Mouse (Mus musculus): ENCODE results near the gene 1700020L24Rik. TPM values are rescaled to one million over a fixed set of nuclear protein-coding genes. Genes with fewer than 3 reads are reported as not detected.
A peak's percentile ranks its signal among the peaks of the same experiment; 100 is the strongest.

1700020L24Rik gene
- polyA plus RNA-seq, 1 experiment = 0.60 TPM

- peak; percentile 46 to 88 for DNase-seq (ENCODE audit: extremely low spot score in 1 of 2, low spot score in 1 of 2)
Measured at GRCm38 (mm10) chr11:83440081-83441064, 2.9 kb downstream of the 1700020L24Rik start.

DNA sequence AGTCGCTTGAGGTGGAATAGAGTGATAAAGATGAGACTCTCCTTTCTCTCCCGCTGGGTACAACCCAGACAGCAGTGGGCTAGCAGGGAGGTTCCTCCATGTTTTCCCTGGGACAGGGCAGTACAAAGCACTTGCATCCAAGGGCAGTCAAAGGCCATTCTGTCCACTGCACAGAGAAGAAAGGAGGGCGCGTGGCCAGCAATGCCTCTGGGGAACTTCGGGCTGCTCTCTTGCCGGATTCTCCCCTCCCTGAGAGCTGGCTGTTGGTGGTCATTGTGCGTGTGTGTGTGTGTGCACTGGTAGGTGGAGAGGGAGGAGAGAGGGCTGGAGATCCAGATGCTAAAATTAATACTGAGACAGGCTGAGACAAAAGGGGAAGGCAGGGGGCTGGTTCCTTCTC is 3.8 kb downstream of the 1700020L24Rik start:
- no peak for DNase-seq (ENCODE audit: extremely low spot score in 1 of 2, low spot score in 1 of 2)

- peak in 1 of 2 experiments; percentile 90 for DNase-seq (ENCODE audit: extremely low spot score in 1 of 2, low spot score in 1 of 2)
Measured at GRCm38 (mm10) chr11:83442596-83443267, 5.3 kb downstream of the 1700020L24Rik start.

GRCm38 (mm10) chr11:83443824-83444223 is 6.3 kb downstream of the 1700020L24Rik start:
- DNase-seq (ENCODE audit: extremely low spot score in 1 of 2, low spot score in 1 of 2) = no peak

GRCm38 (mm10) chr11:83445001-83445400 is 7.5 kb downstream of the 1700020L24Rik start:
- DNase-seq (ENCODE audit: extremely low spot score in 1 of 2, low spot score in 1 of 2) = no peak

DNA sequence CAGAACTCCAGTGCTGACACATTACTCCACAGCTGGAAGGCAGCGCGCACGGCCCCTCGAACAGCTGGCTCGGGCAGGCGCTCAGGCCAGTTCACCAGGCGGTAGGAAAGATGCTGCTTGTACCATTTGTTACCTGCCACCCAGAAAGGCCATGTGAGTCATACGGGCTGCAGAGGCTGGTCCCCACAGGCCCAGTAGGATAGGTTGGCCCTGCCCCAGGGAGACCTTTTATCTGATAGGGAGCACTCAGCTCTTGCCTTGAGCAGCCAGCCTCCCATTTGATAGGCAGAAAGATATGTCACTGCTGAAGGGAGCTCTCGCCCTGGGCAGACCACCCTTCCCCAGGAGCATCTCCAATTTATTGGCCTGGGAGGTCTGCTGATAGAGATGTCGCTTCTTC is 10.1 kb downstream of the 1700020L24Rik start:
- DNase-seq (ENCODE audit: extremely low spot score in 1 of 2, low spot score in 1 of 2) = no peak

DNA sequence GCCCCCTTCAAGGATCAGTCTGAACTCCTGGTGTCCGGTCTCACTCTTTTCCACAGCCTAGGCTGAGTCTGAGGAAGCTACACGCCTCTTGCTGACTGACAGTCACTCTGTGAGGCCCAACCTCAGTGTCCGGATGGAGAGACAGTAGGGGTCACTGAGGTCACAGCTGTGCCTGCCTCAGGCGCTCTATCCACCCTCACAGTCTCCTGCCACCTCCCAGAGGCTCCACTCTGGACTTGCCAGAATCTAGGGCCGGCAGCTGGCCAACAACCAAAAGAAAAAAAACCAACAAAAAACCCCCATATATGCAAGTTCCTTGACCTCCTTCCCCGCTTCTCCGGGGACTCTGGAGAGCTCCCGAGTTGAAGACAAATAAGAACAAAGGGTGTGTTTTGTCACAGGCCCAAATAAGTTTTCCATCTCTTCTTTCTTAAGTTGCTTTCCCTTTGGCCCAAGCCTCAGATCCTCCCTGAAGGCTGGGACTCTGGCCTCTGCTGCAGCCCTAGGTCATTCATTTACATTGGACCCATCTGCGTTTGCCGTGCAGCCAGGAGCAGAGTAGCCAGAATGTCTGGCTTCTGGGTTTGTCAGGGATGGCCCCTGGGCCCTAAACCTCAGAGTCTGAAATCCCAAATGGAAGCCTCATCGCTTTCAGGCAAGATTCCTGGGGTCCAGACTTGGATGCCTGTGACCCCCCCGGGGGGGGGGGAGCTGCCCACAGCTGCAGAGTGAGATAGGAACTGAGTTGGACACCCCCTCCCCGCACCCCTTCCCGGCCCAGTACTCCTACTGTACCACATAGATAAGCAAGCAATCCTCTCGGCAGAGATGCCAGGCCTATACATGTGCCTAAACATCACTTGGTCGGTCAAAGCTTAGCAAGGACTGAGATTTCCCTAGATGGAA is 10.8 kb downstream of the 1700020L24Rik start:
- no peak for DNase-seq (ENCODE audit: extremely low spot score in 1 of 2, low spot score in 1 of 2)

DNA sequence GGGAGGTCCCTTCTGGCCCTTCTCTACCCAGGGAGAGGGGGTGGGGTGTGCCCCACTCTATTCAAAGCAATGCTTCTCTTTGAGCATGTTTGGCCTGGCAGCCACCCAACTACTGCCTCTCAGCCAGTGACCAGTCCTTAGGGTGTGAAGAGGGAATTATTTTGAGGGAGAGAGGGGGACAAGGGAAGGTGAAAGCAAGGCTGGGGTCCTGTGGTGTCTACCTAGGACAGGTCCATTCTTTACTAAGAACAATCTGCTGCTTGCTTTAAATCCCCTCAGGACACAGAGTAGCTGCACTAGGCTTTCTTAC is 11.4 kb downstream of the 1700020L24Rik start:
- DNase-seq (ENCODE audit: extremely low spot score in 1 of 2, low spot score in 1 of 2) = no peak

DNA sequence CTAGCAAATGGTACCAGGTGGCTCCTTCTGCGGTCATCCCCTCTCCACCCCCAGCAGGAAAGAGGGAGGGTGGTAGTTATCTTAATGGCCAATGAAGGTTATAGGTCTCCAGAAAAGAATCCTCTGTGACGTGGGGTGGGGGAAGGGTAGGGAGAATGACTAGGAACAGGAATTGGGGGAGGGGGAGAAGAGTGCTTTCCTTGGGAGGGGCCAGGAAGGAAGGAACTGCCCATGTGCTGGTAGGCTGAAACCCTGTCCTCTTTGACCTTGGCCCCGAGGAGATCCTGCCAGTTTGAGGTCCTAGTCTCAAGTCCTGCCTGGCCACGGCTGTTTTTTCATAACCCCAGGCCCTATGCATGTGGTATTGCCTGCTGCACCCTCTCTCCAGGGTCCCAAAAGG is 11.8 kb downstream of the 1700020L24Rik start:
- DNase-seq (ENCODE audit: extremely low spot score in 1 of 2, low spot score in 1 of 2) = no peak

- no peak for DNase-seq (ENCODE audit: extremely low spot score in 1 of 2, low spot score in 1 of 2)
Measured at GRCm38 (mm10) chr11:83450550-83450949, 13.1 kb downstream of the 1700020L24Rik start.

DNA sequence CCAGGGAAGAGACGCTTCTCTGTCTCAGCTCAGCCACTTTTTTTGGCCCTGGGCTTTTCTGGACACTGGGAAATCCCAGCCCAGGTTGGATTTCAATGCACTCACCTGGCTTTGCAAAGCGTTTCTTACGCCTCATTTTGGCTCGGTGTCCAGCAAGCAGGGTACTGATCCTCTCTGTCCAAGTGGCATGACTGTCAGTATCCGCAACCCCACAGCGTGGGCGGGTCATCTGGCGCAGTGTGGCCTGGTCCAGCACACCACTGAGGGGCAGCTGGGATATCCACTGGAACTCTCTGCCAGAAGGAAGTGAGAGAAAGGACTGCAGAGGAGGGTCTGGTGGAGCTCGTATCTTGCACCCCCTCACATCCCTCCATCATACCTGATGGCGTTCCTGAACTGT is 13.8 kb downstream of the 1700020L24Rik start:
- no peak for DNase-seq (ENCODE audit: extremely low spot score in 1 of 2, low spot score in 1 of 2)

- no peak for DNase-seq (ENCODE audit: extremely low spot score in 1 of 2, low spot score in 1 of 2)
Measured at GRCm38 (mm10) chr11:83454548-83454947, 17.1 kb downstream of the 1700020L24Rik start.

GRCm38 (mm10) chr11:83455608-83456007 is 18.1 kb downstream of the 1700020L24Rik start:
- no peak for DNase-seq (ENCODE audit: extremely low spot score in 1 of 2, low spot score in 1 of 2)

DNA sequence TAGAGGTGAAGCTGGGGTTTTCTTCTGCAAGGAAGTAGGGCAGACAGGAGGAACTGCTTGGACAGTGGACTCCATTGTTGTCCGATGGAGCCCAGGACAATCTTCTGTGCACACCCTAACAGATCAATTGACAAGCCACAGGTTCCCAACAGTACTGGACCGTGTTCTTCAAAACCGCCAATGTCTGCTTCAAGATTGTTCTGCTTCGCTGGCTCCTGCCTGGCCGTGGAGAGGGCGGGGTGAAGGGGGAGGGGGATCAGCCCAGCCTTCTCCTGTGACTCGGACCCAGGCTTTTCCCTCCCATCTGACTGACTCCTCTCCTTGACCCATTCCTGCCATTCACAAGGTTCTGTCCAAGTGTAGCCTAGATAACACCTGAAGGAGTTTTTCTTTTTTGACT is 19.8 kb downstream of the 1700020L24Rik start:
- DNase-seq (ENCODE audit: extremely low spot score in 1 of 2, low spot score in 1 of 2) = no peak

DNA sequence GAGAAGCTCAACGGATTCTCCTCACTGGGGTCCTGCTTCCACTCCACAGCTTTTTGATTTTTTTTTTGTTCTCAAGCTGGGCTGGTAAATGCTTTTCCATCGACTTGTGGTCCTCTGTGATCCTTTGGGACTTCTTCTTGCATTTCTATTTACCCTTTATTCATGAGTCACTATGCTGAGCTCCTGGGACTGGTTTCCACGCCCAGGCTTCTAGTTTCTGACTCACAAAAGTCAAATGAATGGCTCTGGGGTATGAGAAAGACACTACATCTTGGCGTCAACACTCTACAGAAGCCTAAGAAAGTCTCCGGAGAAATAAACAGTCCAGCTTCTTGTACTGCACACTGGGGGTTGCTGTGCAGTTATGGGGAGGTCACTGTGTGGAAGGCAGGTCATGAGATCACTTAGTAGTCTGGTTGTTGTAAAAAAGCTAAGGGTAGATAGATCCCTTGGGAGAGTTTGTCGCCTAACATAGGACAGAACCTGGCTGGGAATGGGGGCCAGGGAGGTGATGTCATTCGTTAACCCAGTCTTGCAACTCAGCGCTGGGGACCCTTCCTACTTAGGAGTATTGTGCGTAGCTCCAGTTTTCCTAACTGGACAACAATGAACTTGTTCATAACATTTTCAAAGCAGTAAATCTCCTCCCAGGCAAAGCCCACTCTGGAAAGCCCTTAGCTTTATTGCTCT is 20.6 kb downstream of the 1700020L24Rik start:
- DNase-seq (ENCODE audit: extremely low spot score in 1 of 2, low spot score in 1 of 2) = no peak

GRCm38 (mm10) chr11:83461462-83462027 is 24.1 kb downstream of the 1700020L24Rik start:
- no peak for DNase-seq (ENCODE audit: extremely low spot score in 1 of 2, low spot score in 1 of 2)

GRCm38 (mm10) chr11:83462711-83463244 is 25.3 kb downstream of the 1700020L24Rik start, which contains the start of gene Mmp28:
Gene Mmp28 (minus strand): TSS chr11:83463071.
- DNase-seq (ENCODE audit: extremely low spot score in 1 of 2, low spot score in 1 of 2) = no peak

- DNase-seq (ENCODE audit: extremely low spot score in 1 of 2, low spot score in 1 of 2) = no peak
Measured at GRCm38 (mm10) chr11:83465976-83466375, 28.5 kb downstream of the 1700020L24Rik start.

GRCm38 (mm10) chr11:83467120-83467652 is 29.7 kb downstream of the 1700020L24Rik start:
- no peak for DNase-seq (ENCODE audit: extremely low spot score in 1 of 2, low spot score in 1 of 2)
